Mouse (Mus musculus): ENCODE measurements around the gene Zbtb21. TPM values are rescaled to one million over a fixed set of nuclear protein-coding genes. Genes with fewer than 3 reads are reported as not detected.

The Zbtb21 gene
- total RNA-seq (2023) = 10 to 100 TPM; 69.4 to 88.1 TPM

GRCm38 (mm10) chr16:97962151-97962948 lies at the start of gene Zbtb21, which contains the start of gene C2cd2:
Zbtb21 (minus strand) TSS chr16:97962622.
C2cd2 (minus strand) TSS chr16:97962598.

DNA sequence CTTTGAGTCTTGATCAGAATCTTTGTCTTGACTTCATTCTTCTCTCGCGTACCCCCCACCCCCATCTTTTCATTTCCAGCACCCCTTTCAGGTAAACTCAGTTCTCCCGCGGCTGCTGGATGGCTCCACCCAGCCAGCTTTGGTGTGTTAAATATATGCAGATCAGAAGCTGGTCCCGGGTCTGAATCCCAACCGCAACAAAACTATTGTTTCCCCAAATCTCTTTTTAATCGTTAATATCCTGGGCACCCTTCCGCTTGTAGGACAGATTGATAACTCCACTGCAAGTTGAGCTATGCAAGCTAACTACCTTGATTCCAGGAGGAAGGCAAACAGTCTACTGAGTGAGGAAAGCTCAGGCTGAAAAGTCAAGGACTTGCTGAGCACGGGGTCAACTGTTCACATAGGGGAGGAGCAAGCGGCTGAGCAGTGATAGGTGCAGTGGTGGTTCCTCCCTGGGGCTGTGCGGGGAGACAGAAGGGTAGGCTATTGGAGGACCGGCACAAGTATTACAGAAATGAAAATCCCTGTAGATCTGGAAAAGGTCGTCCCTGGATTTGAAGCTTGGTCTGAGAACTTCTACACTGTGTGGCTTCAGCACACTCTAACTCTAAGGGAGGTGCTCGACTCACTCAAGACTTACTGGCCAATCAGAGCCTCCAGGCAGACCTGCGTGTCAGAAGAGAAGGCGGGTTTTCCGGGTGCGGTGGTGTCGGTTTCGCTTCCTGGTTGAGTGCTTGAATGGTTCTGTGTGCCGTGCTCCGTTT lies 34.4 kb upstream of the Zbtb21 start, which contains the start of gene B230307C23Rik:
B230307C23Rik (plus strand) TSS at position 700 of the 767 bp plus-strand sequence.

Other genes with a start within 250 kb of the Zbtb21 start
- under 1 TPM in 1 of 2 experiments, not detected in 1; 0.15 TPM for gene Ripk4, start 198.8 kb downstream of the Zbtb21 start, total RNA-seq (2023)
- 10 to 100 TPM; 38.3 to 43.2 TPM for gene Prdm15, start 110.8 kb downstream of the Zbtb21 start, total RNA-seq (2023)
- gene C2cd2, start within 50 bp of the Zbtb21 start, total RNA-seq (2023) = 10 to 100 TPM; 14.2 to 16.7 TPM
- 10 to 100 TPM; 26.3 to 43.9 TPM for gene B230307C23Rik, start 34.7 kb upstream of the Zbtb21 start, total RNA-seq (2023)
- 10 to 100 TPM in 1 of 2 experiments, 1 to 10 TPM in 1; 7.5 to 10.2 TPM for gene A630089N07Rik, start 119.8 kb upstream of the Zbtb21 start, total RNA-seq (2023)